Mouse (Mus musculus) hindbrain, embryonic 10.5 days (tissue): Measurements from ENCODE around the gene Thap7. TPM values are rescaled to one million over a fixed set of nuclear protein-coding genes. Genes with fewer than 3 reads are reported as not detected.
A peak's percentile ranks its signal among the peaks of the same experiment; 100 is the strongest.

Experiments
- DNase-seq: peaks from one replicate; pipeline ENCODE4 v3.0.0-alpha.2; 2017; ENCODE audit warnings: low spot score
- H3K27ac ChIP-seq: fragments of 300-500 bp; sonication (generic); 2 replicates; pipeline ENCODE4 v1.5.1; 2016; ENCODE audit warnings: mild to moderate bottlenecking, moderate library complexity
- H3K27me3 ChIP-seq: fragments of 300-500 bp; sonication (generic); 2 replicates; pipeline ENCODE4 v1.6.1; 2016; ENCODE audit warnings: mild to moderate bottlenecking; ENCODE audit not compliant: poor library complexity, insufficient read depth, severe bottlenecking
- H3K36me3 ChIP-seq: fragments of 300-500 bp; sonication (generic); 2 replicates; pipeline ENCODE4 v1.6.1; 2016; ENCODE audit warnings: mild to moderate bottlenecking, moderate library complexity
- H3K4me1 ChIP-seq: fragments of 300-500 bp; sonication (generic); replicated peaks from 2 replicates; pipeline ENCODE4 v1.6.1; 2016; ENCODE audit warnings: mild to moderate bottlenecking
- H3K4me3 ChIP-seq: fragments of 300-500 bp; sonication (generic); 2 replicates; pipeline ENCODE4 v1.5.1; 2016; ENCODE audit warnings: mild to moderate bottlenecking, moderate library complexity
- H3K9me3 ChIP-seq: fragments of 300-500 bp; sonication (generic); 2 replicates; pipeline ENCODE4 v1.6.1; 2016; ENCODE audit warnings: mild to moderate bottlenecking, moderate library complexity
- WGBS: fragments of 180-500 bp; shearing (Covaris S2); methylation state at CpG from one replicate; pipeline ENCODE4 v1.1.7; 2016; 5-methylcytosine and 5-hydroxymethylcytosine counted together
- polyA plus RNA-seq: library from polyadenylated mRNA; unstranded; fragments of >200 nt; fragmentation: Nextera tagmentation; extraction: Ambion mirVana; gene quantifications from 2 replicates; pipeline ENCODE4 v1.2.1, GENCODE M21; 2016

Thap7 gene
- 49.6 and 59.1 TPM in 2 replicates for polyA plus RNA-seq

DNA sequence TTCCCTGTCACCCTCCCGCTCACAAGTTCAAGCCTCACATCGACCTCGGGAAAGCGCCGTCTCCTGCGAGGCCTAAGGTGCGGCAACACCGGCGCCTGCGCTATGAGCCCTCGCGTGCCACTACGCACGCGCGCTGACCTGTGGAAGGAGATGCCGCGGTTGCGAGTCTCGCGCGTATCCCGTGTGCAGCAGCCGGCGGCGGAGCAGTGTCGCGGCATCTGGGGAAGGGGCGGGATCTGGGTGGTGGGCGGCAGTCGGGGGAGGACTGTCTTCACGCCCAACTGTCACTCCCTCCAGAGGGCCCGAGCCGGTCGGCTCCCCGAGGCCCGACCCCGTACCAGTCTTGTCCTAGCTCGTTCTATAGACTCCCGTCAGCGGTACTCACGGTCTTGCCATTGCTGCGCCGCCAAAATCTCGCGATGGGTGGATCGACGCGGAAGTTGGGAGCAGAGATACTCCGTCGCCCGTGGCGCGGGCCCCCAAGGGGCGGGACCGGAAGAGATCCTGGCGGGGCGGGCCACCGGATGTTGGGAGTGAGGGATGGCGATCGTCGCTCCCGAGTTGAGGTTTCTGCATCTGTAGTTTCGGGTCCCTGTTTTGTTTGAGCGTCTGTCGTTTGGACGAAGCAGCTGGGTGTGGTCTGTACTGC lies at the start of gene Thap7:
Gene Thap7, minus strand, starts transcription at position 497 of the 649 bp plus-strand sequence.
- Histone ChIP-seq H3K27me3 (no peaks in the 10 kb centered on the region), H3K27ac (peak within 1 kb of the TSS; percentile 92), H3K9me3 (no peaks in the 10 kb centered on the region), H3K4me1 (peaks cover 30% of the 10 kb centered on the region), H3K36me3 (peaks cover 34% of the 10 kb centered on the region), H3K4me3 (peak within 1 kb of the TSS; percentile 78)
- under 1% methylated on average over 67 of the region's 67 CpGs for WGBS
- peak; percentile 98 for DNase-seq

- 17% methylated on average over 8 of the region's 8 CpGs for WGBS
- no peaks in the 10 kb centered on the region for H3K36me3 ChIP-seq
- DNase-seq = no peak
- H3K4me3 ChIP-seq = peak overlapping the region; percentile 60
- peak overlapping the region; percentile 74; the same call in 1 of the 2 replicates for H3K27ac ChIP-seq
- H3K27me3 ChIP-seq = peaks cover 51% of the 10 kb centered on the region
- no peaks in the 10 kb centered on the region for H3K9me3 ChIP-seq
- H3K4me1 ChIP-seq = peaks cover 11% of the 10 kb centered on the region
Measured at GRCm38 (mm10) chr16:17576825-17577215, 45.9 kb upstream of the Thap7 start.

DNA sequence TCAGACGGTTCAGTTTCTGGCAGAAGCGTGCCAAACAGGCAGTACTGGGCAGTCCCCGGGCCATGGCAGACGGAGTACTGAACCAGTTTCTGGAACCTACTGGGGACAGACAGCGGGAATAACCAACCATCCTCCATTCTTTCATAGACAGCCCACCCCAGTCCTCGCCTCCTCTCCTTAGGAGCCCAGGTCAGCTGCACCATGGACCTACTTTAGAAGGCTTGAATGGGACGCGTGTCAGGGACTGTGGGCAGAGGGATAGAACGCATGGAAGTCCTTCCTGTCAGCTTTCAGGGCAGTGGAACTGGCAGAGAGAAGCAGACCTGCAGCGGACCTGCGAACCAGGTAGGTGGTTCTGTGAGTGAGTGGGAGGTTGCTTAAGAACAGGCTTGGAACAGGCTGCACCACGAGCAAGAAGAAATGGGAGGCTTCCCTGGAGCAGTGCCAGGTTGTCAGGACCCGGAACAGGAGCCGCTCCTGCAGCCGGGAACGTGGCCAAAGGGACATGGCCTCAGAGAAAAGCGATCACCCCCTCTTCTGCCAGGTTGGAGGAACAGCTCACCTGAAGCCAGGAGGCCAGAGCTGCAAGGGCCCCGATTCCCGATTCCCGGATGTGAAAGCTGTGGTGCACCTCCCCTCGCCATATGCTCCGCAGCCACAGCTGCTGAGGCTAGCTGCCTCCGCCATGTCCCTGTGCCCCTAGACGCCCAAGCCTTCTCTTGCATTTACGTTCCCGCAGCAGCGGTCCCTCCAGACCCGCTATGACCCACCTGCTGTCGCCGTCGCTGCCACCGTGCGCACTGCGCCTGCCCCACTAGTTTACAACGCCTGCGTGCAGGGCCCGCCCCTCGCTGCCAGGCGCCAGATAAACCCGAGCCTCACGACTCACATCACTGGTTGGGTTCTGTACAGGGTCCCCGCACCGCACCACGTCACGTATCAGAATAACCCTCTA lies 45.2 kb upstream of the Thap7 start:
- no peaks in the 10 kb centered on the region for H3K9me3 ChIP-seq
- 15% methylated on average over 45 of the region's 45 CpGs for WGBS
- H3K36me3 ChIP-seq = no peaks in the 10 kb centered on the region
- H3K4me3 ChIP-seq = peak overlapping the region; percentile 60
- peak; percentile 31 for DNase-seq
- peaks cover 51% of the 10 kb centered on the region for H3K27me3 ChIP-seq
- peak overlapping the region; percentile 74 for H3K27ac ChIP-seq
- peaks cover 11% of the 10 kb centered on the region for H3K4me1 ChIP-seq

GRCm38 (mm10) chr16:17566186-17566585 lies 35.2 kb upstream of the Thap7 start:
- 31% methylated on average over 4 of the region's 4 CpGs for WGBS
- H3K27me3 ChIP-seq = peaks cover 33% of the 10 kb centered on the region

DNA sequence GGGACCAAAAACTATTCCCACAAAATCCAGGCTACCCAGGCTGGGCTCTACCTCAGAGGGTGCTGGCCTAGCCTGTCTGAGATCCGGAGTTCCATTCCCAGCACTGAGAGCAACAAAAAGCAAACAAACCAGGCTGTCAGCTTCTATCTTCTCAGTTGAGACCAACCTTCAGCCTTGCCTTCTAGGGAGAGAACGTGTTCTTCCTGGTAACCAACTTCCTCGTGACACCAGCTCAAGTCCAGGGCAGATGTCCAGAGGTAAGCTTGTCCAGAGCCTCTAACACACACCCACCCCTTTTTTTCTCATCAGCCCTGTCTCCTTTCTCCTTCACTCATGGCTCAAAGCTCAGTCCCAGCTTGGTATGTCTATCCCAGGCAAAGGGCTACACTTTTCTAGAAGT lies 33.8 kb upstream of the Thap7 start:
- DNase-seq = no peak
- WGBS = 76% methylated on average over 3 of the region's 3 CpGs
- H3K27me3 ChIP-seq = peaks cover 39% of the 10 kb centered on the region

More at GRCm38 (mm10) chr16:17566186-17566585, 35.2 kb upstream of the Thap7 start:
- H3K36me3 ChIP-seq = no peaks in the 10 kb centered on the region
- DNase-seq = no peak
- H3K27ac ChIP-seq = no peak overlapping the region
- peaks cover 17% of the 10 kb centered on the region for H3K4me1 ChIP-seq
- H3K4me3 ChIP-seq = no peak overlapping the region
- no peaks in the 10 kb centered on the region for H3K9me3 ChIP-seq

DNA sequence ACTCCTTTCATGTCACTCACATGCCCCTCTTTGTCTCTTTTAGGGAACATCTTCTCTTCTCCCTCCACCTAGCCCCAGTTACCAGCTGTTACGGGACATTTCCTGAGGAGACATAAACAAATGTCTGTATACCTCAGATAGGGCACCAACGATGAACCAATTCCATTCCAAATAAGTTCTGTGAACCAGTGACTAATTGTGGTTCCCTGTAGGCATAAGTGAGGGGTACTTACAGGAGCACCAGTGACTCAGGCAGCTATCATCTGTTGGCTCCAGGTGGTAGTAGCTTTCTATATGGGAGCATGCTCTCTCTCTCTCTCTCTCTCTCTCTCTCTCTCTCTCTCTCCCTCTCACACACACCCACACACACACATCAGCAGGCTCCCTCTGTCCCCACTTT lies 33.3 kb upstream of the Thap7 start:
- H3K9me3 ChIP-seq = no peaks in the 10 kb centered on the region
- H3K4me3 ChIP-seq = no peak overlapping the region
- H3K4me1 ChIP-seq = peaks cover 37% of the 10 kb centered on the region
- H3K36me3 ChIP-seq = no peaks in the 10 kb centered on the region
- no peak overlapping the region for H3K27ac ChIP-seq
- no peak for DNase-seq
- H3K27me3 ChIP-seq = peaks cover 44% of the 10 kb centered on the region
- WGBS = 81% methylated on average over 2 of the region's 2 CpGs

More for the DNA sequence above, 33.8 kb upstream of the Thap7 start:
- Histone ChIP-seq H3K4me1 (peaks cover 31% of the 10 kb centered on the region), H3K36me3 (no peaks in the 10 kb centered on the region), H3K4me3 (no peak overlapping the region), H3K27ac (no peak overlapping the region), H3K9me3 (no peaks in the 10 kb centered on the region)

- no peaks in the 10 kb centered on the region for H3K36me3 ChIP-seq
- peaks cover 43% of the 10 kb centered on the region for H3K4me1 ChIP-seq
- no peak overlapping the region for H3K27ac ChIP-seq
- no peak overlapping the region for H3K4me3 ChIP-seq
- H3K27me3 ChIP-seq = peaks cover 44% of the 10 kb centered on the region
- no peaks in the 10 kb centered on the region for H3K9me3 ChIP-seq
- no peak for DNase-seq
- WGBS = 53% methylated on average over 1 of the region's 1 CpGs
Measured at GRCm38 (mm10) chr16:17563580-17563979, 32.6 kb upstream of the Thap7 start.

DNA sequence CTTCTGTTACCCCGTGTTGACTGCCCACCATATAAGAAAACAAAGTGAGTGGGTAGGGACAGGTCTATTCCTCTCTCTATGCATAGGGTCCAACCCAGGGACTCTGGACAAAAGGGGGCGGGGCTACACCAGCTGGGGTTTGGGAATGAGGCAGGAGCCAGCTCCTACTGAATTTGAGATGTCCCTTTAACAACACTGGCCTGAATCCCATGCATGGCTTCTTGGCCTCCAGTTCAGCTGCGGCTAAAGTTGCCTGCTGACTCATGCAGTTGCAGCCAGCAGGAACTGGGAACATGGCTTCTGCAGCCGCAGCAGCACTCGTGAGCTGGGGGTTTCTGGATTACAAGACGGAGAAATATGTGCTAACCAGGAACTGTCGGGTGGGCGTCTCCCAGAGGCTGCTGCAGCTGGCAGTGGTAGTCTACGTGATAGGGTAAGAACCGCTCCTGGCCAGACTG lies 30.8 kb upstream of the Thap7 start, which contains the start of gene P2rx6:
Gene P2rx6, plus strand, starts transcription at position 135 of the 458 bp plus-strand sequence.
- no peaks in the 10 kb centered on the region for H3K36me3 ChIP-seq
- peak; percentile 73 for DNase-seq
- 1% methylated on average over 10 of the region's 10 CpGs for WGBS
- H3K9me3 ChIP-seq = no peaks in the 10 kb centered on the region
- H3K27me3 ChIP-seq = peaks cover 52% of the 10 kb centered on the region
- peak within 1 kb of the TSS; percentile 48 for H3K4me3 ChIP-seq
- peak within 1 kb of the TSS; percentile 73 for H3K27ac ChIP-seq
- peaks cover 51% of the 10 kb centered on the region for H3K4me1 ChIP-seq

- H3K9me3 ChIP-seq = no peaks in the 10 kb centered on the region
- peak within 1 kb of the TSS; percentile 73 for H3K27ac ChIP-seq
- H3K4me3 ChIP-seq = peak within 1 kb of the TSS; percentile 48
- peak; percentile 85 for DNase-seq
- H3K4me1 ChIP-seq = peaks cover 51% of the 10 kb centered on the region
- peaks cover 53% of the 10 kb centered on the region for H3K27me3 ChIP-seq
- WGBS = under 1% methylated on average over 22 of the region's 22 CpGs
- no peaks in the 10 kb centered on the region for H3K36me3 ChIP-seq
Measured at GRCm38 (mm10) chr16:17561128-17561750, 30.3 kb upstream of the Thap7 start, which contains the start of gene Lrrc74b. Gene Lrrc74b, minus strand, starts transcription at chr16:17561247.

GRCm38 (mm10) chr16:17559396-17560027 lies 28.6 kb upstream of the Thap7 start:
- no peaks in the 10 kb centered on the region for H3K36me3 ChIP-seq
- WGBS = 60% methylated on average over 9 of the region's 9 CpGs
- peaks cover 67% of the 10 kb centered on the region for H3K4me1 ChIP-seq
- H3K27ac ChIP-seq = peak overlapping the region; percentile 88
- H3K4me3 ChIP-seq = peak overlapping the region; percentile 40
- no peaks in the 10 kb centered on the region for H3K9me3 ChIP-seq
- no peak for DNase-seq
- peaks cover 50% of the 10 kb centered on the region for H3K27me3 ChIP-seq

DNA sequence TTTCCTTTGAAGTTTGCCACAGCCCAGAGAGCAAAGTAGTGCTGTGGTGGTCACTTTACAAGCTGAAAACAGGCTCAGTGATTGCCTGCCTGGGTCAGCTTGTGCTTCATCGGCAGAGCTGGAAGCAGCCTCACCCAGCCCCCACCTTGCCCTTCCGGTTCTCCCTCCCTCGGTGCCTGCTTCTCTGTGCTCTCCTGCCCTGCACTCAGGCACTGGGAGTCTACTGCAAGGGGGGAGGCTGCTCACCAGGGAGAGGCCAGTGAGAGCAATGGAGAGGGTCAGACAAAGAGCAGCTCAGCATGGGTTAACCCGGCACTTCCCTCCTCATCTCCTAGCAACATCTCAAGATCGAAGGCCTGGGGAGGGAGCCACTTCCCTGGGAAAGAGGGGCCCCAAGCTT lies 27.9 kb upstream of the Thap7 start:
- no peaks in the 10 kb centered on the region for H3K36me3 ChIP-seq
- H3K4me1 ChIP-seq = peaks cover 74% of the 10 kb centered on the region
- peak; percentile 57 for DNase-seq
- no peaks in the 10 kb centered on the region for H3K9me3 ChIP-seq
- peak overlapping the region; percentile 88 for H3K27ac ChIP-seq
- 0% methylated on average over 5 of the region's 5 CpGs for WGBS
- peaks cover 44% of the 10 kb centered on the region for H3K27me3 ChIP-seq
- peak overlapping the region; percentile 40 for H3K4me3 ChIP-seq

DNA sequence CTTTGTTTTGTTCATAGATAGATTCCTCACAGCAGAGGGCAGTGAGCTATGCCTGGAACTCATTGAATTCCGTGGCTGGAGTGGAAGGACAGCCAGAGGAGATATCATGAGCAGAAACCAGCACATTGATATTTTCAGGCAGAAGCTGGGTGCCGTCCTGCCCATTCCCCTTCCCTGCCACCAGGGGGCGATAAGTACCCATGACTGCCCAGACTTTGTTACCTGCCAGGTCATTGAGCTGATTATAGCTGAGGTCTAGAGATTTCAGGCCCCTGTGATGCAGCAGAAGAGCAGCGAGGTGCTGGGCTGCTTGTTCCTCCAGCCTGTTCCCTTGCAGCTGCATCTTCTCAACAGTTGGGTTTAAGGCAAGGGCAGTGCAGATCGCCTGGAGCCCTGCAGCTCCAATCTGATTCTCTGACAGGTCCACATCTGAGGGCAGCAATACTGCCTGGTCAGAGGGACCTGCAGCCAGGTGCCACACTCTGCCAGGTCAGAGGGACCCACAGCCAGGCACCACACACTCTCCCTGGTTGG lies 27.1 kb upstream of the Thap7 start:
- under 1% methylated on average over 5 of the region's 5 CpGs for WGBS
- peaks cover 77% of the 10 kb centered on the region for H3K4me1 ChIP-seq
- H3K4me3 ChIP-seq = peak overlapping the region; percentile 40
- DNase-seq = peak; percentile 71
- H3K36me3 ChIP-seq = no peaks in the 10 kb centered on the region
- no peaks in the 10 kb centered on the region for H3K9me3 ChIP-seq
- peak overlapping the region; percentile 88 for H3K27ac ChIP-seq
- peaks cover 43% of the 10 kb centered on the region for H3K27me3 ChIP-seq
